Mouse (Mus musculus): ENCODE data around the gene Atxn3. TPM values are rescaled to one million over a fixed set of nuclear protein-coding genes. Genes with fewer than 3 reads are reported as not detected.

The Atxn3 gene
- polyA plus RNA-seq, 1 experiment from 2014 or later = 16.1 TPM

DNA sequence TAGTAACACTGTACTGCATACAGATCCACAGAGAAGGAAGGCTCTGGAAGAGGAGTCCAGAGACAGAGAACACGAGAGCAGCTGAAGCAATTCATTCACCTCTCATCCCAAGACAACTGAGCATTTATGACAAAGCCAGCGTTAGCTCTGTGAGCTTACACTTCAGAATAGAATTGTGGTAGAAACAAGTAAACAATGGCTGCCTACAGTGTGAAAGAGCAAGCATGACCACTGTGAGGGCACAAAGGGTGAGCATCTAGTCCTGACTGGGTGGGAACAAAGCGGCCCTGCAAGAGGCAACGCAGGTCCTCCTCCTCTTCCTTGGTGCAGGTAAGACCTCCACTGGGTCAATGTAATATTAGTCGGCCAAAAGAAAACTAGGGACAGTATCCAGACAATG lies 67.0 kb downstream of the Atxn3 start:
- POLR2A ChIA-PET = no interaction called here
- no peak for TF ChIP-seq CTCF (IDR thresholded peaks at IDR 0.05)
- DNase-seq (ENCODE audit: low read depth, low spot score) = no peak
- CTCF ChIA-PET = interaction anchor here (1.3 kb wide), 1 partner anchor 22 kb away, joined by 3 read pairs; no protein-coding TSS in a partner anchor
- no peak for ATAC-seq
- H3K27me3 ChIP-seq = no peaks in the 10 kb centered on the region
- in situ Hi-C loops (cut with MboI; ENCODE audit: low pct_unique_long_range_greater_than_20kb) = no loop called here

DNA sequence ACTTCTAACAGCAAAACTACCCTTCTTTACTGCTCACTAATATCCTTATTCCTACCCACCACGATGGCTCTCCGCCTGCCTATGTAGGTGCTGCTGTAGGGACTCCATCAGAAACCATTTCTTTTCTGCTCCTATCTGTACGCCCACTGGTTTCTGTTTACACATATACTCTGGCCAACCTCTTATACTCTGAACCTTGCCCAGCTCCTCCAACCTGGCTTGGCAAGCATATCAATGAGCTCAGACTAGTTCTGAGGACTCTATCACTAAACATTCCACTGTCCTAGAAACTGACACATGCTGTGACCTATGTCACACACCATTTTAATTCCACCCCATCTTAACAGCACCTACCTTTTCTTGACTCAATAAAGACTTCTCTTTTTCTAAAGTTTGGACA lies 68.7 kb downstream of the Atxn3 start:
- no peak for TF ChIP-seq CTCF (IDR thresholded peaks at IDR 0.05)
- ATAC-seq = no peak
- ChIA-PET CTCF (no interaction called here), POLR2A (no interaction called here)
- in situ Hi-C loops (cut with MboI; ENCODE audit: low pct_unique_long_range_greater_than_20kb) = no loop called here
- no peak for DNase-seq (ENCODE audit: low read depth, low spot score)
- H3K27me3 ChIP-seq = no peaks in the 10 kb centered on the region

GRCm38 (mm10) chr12:101888312-101888711 lies 69.7 kb downstream of the Atxn3 start:
- DNase-seq (ENCODE audit: low read depth, low spot score) (no peak), ATAC-seq (no peak)
- no peak for TF ChIP-seq CTCF (IDR thresholded peaks at IDR 0.05)
- in situ Hi-C loops (cut with MboI; ENCODE audit: low pct_unique_long_range_greater_than_20kb) = no loop called here
- POLR2A ChIA-PET = no interaction called here
- CTCF ChIA-PET = no interaction called here
- no peaks in the 10 kb centered on the region for H3K27me3 ChIP-seq

DNA sequence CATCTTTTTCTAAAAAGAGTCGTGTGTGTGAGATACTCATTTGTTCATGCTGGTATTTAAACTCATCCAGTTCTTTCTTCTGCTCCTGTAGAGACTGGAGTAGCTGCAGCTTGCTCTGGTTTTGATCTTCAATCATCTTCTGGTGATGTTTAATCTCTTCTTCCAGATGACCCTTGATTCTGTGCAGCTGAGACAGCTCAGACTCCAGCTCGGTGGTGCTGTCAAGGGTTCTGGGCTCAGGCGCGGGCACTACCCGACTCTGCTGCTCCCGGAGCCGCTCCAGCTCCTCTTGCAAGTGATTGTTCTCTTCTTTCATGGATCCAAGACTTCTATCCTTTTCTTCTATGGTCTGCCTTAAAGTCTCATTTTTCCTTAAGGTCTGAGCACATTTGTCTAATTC lies 73.1 kb downstream of the Atxn3 start:
- no peak for TF ChIP-seq CTCF (IDR thresholded peaks at IDR 0.05)
- ATAC-seq = no peak
- DNase-seq (ENCODE audit: low read depth, low spot score) = no peak
- POLR2A ChIA-PET = no interaction called here
- H3K27me3 ChIP-seq = no peaks in the 10 kb centered on the region
- in situ Hi-C loops (cut with MboI; ENCODE audit: low pct_unique_long_range_greater_than_20kb) = no loop called here
- CTCF ChIA-PET = no interaction called here

DNA sequence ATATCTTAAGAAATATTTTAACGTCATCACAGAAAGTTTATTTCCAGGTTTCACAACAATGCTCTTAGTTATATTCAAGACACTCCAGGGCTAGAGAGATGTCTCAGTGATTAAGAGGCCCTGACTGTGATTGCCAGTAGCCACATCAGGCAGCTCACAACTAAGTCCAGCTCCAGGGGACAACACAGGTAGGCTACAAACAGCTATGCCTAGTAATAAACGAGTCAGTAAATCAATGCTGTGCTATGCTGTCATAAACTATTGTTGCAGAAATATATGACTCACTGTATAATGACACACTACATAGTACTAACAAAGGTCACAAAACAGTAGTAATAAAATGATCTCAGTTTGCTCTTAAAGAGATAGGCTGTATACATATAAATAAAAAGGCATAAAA lies 81.7 kb downstream of the Atxn3 start:
- CTCF ChIA-PET = interaction anchor here (1.0 kb wide), 1 partner anchor 11 kb away, joined by 5 read pairs; no protein-coding TSS in a partner anchor
- in situ Hi-C loops (cut with MboI; ENCODE audit: low pct_unique_long_range_greater_than_20kb) = loop anchor here (10.0 kb wide), 1 partner anchor 752 kb away; no protein-coding TSS in a partner anchor
- TF ChIP-seq CTCF (IDR thresholded peaks at IDR 0.05) = no peak
- H3K27me3 ChIP-seq = no peaks in the 10 kb centered on the region
- POLR2A ChIA-PET = no interaction called here
- no peak for DNase-seq (ENCODE audit: low read depth, low spot score)
- no peak for ATAC-seq

GRCm38 (mm10) chr12:101875107-101875506 lies 82.9 kb downstream of the Atxn3 start:
- no peaks in the 10 kb centered on the region for H3K27me3 ChIP-seq
- in situ Hi-C loops (cut with MboI; ENCODE audit: low pct_unique_long_range_greater_than_20kb) = loop anchor here (10.0 kb wide), 1 partner anchor 750 kb away; no protein-coding TSS in a partner anchor
- CTCF ChIA-PET = no interaction called here
- peak; percentile 13 for DNase-seq (ENCODE audit: low read depth, low spot score)
- ATAC-seq = no peak
- TF ChIP-seq CTCF (IDR thresholded peaks at IDR 0.05) = peak; percentile 41
- POLR2A ChIA-PET = no interaction called here

Other genes starting within 250 kb of the Atxn3 start
- gene Tc2n, start 239.7 kb downstream of the Atxn3 start, polyA plus RNA-seq (2021) = 0.03 TPM
- gene Fbln5, start 139.2 kb downstream of the Atxn3 start, polyA plus RNA-seq (2021) = 2.3 TPM
- gene Trip11, start 45.0 kb downstream of the Atxn3 start, polyA plus RNA-seq (2021) = 17.7 TPM
- gene Cpsf2, start 17.7 kb upstream of the Atxn3 start, polyA plus RNA-seq (2021) = 31.0 TPM
- not detected for gene Slc24a4, start 170.5 kb upstream of the Atxn3 start, polyA plus RNA-seq (2021)